Mouse (Mus musculus): ENCODE data around the gene Apol7e.
"Not testable (repeated sequence)": the region's sequence is repeated elsewhere in the genome, so short reads cannot be mapped to it uniquely, and the experiment has no call there.

Gene Apol7e

DNA sequence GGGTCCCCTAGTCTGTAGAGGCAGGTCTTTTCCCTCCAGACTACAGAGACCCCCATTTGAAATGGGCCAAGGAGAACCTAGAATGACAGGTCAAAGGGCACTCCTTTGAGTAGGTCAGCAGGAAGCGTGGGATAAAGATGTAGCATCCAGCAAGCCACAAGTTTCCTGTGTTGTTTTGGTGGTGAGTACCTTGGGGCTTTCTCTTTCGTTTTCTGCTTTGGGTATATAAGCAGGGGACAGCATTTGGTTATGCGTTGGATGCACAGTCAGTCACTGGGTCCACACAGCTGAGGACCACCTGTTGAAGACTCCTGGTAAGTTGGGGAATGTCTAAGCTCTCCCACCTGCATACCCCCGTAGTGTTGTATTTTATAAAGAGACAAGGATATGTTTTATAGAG is at the start of gene Apol7e:
Gene Apol7e (plus strand): TSS at position 202 of the 400 bp plus-strand sequence.
- DNase-seq (ENCODE audit: low read depth, low spot score), result not testable (repeated sequence)

DNA sequence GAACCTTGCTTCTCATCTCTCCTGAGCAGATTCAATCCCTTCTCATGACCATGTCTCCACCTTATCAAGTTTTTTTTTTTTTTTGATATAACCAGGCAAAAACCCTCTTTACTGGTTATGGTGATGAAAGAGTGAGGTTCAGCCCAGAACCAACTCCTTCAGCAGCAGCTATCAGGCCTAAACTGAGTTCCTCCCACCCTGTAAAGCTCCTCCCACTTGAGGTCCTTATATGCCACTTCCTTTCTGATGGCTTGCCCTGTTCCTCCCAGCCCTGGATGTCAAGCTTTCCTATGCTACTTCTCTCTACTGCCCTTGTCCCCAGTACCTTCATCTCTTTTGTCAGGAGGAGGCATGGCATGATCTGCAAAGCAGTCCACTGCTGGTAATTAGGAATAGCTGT is 47.5 kb upstream of the Apol7e start:
- DNase-seq (ENCODE audit: low read depth, low spot score), result not testable (repeated sequence)

DNA sequence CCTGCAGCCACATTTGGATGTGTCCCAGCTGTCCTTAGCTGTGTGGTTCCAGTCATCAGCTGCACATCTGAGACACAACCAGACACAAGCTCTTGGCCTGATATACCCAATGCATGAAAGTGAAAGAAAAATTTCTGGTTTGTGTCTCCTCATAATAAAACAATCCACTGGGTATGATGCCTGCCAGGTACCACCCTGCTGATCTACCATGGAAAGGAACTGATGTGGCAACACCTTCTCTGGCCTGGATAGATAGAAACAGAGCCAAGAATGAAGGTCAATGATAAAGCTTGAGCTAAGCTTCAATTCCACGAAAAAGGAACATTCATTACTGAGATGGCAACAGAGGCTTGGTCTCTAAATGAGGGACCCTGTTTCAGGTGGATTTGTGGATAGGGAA is 38.9 kb upstream of the Apol7e start:
- DNase-seq (ENCODE audit: low read depth, low spot score), result not testable (repeated sequence)

DNA sequence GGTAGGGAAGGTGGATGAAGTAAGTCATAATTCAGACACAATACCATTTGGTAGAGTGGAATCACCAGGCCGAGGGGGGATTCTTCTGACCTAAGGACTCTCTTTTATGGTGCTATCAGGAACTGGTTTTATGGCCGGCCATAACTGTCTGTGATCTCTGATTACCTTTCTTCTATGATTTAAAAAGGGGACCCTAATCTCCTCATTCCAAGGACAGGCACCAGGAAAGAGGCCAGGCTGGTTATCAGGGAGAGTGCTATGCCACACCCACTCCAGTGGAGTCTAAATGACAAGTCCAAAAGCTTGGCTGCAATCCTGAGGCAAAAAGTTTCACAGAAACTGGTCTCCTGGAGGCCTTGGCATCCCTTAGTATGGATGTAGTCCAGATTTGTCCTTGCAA is 36.8 kb upstream of the Apol7e start:
- not testable (repeated sequence) for DNase-seq (ENCODE audit: low read depth, low spot score)

DNA sequence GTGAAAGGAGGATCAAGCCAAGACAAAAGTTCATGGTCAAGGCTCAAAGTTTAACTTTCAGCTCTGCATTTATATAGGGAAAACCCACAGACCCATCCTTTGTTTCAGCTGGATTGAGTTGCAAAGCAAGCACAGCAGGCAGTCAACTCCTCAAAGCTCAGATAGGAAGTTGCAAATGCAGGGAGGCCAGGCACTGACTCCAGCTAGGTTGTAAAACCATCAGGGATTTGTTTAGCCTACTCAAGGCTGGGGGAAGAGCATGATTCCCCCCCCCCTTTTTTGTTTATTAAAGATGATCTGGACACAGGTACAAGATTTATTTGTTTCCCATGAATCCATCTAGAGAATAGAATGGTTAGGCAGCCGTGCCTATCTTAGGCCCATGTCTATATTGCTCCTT is 24.6 kb upstream of the Apol7e start:
- DNase-seq (ENCODE audit: low read depth, low spot score), result not testable (repeated sequence)

DNA sequence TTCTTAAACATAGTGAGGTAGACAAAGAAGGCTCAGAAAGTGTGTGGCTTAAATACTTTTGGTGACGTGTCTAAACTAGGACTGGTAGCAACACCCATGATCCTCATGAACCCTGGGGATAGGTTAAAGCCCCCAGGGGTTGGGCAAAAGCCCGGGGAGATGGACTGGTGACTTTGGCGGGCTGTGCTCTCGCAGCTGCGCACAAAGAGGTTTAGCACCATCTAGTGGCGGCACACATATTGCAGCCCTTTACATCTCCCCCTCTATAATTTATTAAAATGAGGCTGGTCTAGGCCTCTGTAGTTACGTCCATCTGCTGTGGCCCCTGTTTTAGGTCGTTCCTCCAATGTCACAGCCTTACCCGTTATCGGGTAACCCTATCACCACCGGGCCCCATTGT is 14.7 kb upstream of the Apol7e start:
- DNase-seq (ENCODE audit: low read depth, low spot score), result not testable (repeated sequence)

DNA sequence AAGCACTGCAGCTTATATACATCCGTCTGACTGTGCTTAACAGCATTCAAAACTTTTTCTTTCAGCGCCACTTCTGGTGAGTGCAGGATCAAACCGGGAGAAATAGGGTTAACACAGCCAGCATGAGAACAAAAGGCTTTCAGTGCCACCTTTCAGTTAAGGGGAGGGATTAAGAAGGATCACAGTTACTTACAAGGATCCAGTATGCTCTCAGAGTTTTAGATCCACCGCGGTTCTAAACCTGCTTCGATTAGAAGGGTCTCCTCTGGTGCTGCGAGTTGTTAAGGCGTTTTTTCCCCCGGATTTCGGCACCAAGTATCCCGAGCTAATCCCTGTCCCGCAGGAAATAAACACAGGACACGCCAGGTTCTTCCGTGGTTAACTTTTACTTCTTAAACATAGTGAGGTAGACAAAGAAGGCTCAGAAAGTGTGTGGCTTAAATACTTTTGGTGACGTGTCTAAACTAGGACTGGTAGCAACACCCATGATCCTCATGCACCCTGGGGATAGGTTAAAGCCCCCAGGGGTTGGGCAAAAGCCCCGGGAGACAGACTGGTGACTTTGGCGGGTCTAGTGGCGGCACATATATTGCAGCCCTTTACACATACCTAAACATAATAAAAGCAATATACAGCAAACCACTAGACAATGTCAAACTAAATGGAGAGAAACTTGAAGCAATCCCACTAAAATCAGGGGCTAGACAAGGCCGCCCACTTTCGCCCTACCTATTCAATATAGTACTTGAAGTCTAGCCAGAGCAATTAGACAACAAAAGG is 6.9 kb upstream of the Apol7e start:
- not testable (repeated sequence) for DNase-seq (ENCODE audit: low read depth, low spot score)

DNA sequence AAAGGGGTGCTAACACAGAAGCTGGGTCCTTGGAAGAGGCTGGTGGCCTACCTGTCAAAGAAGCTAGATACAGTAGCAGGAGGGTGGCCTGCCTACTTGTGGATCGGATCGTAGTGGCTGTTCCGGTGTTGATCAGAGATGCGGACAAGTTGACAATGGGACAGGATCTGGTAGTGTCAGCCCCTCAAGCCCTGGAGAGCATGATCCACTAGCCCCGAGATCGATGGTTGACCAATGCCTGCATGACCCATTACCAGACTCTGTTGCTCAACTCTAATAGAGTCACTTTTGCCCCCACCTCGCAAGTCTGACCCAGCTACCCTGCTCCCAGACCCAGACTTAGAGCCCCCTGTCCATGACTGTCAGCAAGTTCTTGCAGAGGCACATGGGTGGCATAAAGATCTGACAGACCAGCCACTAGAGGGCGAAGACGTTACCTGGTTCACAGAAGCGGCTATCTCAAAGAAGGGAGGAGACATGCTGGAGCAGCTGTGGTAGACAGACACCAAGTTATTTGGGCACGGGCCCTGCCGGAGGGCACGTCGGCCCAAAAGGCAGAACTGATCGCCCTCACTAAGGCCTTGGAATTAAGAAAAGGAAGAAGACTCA is 3.9 kb upstream of the Apol7e start:
- not testable (repeated sequence) for DNase-seq (ENCODE audit: low read depth, low spot score)

DNA sequence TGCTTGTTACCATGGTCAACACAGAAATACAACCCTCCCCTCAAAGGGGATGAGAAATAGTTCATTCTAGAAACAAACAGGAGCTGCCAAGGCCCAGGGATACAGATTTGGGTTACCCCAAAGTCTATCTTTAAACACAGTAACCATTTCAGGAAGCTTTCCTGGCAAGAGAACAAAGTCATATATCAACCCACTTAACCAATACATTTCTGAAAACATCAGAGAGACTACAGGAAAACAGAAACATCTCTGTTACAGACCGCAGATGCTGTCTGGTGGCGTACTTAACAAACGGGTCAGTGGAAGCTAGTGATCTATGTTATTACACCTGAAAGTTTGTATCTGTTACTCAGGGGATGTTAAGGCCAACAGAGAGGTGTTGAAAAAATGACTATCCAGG is 6.6 kb downstream of the Apol7e start:
- not testable (repeated sequence) for DNase-seq (ENCODE audit: low read depth, low spot score)

DNA sequence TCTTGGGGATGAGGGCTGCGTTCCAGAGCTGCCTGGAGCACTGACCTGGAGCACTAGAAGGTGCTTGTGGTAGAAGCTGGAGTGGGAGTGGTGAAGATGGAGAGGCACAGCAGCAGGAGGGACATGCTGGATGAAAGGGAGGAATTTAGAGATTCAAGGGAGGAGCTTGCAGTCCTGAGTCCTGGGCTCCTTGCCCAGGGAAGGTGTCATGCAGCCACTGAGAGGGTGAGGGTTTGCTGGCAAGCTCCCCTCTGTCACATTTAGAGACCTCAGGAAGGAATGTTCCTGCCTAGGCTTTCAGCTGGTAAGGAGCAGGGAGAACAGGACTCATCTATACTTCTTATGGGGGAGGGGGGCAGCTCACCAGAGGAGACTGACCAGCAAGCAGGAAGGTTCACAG is 10.3 kb downstream of the Apol7e start:
- not testable (repeated sequence) for DNase-seq (ENCODE audit: low read depth, low spot score)

DNA sequence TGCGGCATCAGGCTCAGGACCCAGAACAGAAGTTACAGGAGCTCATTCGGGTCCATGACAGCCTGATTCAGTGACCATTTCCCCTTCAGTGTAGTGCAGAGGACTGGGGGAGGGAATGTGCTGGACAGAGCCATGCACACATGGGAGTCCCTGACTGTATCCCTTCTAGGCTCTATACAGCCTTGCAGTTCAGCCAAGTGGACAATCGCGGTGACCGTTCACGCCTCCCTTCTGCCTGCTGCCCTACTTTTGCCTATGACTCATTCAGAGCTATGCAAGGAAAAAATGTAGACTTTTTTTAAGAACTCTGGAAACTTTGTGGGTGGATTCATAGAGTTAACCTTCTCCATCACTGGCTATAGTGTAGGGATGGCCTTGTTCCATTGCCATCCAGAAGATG is 19.6 kb downstream of the Apol7e start:
- DNase-seq (ENCODE audit: low read depth, low spot score), result not testable (repeated sequence)

DNA sequence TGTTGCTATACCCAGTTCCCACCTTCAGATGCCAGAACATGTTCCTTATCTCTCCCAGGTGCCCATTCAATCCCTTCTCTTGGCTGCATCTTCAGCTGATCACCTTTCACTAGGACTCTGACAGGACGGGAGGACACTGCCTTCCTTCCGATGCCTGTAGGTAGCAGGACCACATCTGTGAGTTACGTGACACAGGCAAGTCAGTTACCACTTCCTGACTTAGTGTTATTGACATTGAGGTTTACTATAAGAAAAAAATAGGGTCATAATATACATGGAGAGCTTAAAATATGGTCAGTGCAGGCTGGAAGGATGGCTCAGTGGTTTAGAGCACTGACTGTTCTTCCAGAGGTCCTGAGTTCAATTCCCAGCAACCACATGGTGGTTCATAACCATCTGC is 22.9 kb downstream of the Apol7e start:
- DNase-seq (ENCODE audit: low read depth, low spot score), result not testable (repeated sequence)

DNA sequence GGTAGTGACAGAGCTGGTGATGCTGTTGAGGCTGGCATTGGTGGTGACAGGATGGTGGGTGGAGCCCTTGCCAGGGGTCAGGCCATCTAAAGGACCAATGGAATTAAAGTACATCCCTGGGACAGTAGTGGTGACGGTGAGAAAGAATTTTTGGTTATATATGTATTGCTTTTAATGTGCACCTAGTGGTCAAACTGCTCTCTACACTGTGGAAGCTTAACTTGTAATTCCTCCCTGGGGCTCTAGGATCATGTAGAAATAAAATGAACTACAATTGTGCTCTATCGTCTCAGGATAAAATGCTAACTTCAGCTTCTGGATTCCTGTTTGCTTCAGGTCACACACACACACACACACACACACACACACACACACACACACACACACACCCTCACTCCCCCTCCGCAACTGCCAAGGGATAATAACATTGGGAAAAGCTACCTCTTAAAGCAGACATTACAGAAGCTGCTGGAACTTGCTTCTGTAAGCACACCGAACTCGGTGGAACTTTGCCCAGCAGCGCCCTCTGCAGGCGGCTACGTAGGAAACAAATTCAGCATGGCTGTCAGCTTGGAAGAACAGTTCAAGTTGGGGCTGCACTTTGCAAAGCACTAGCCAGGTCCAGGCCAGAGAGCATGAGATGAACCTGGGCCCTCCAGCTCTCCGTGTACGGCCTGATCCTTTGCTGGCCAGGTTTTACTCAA is 25.7 kb downstream of the Apol7e start:
- not testable (repeated sequence) for DNase-seq (ENCODE audit: low read depth, low spot score)

DNA sequence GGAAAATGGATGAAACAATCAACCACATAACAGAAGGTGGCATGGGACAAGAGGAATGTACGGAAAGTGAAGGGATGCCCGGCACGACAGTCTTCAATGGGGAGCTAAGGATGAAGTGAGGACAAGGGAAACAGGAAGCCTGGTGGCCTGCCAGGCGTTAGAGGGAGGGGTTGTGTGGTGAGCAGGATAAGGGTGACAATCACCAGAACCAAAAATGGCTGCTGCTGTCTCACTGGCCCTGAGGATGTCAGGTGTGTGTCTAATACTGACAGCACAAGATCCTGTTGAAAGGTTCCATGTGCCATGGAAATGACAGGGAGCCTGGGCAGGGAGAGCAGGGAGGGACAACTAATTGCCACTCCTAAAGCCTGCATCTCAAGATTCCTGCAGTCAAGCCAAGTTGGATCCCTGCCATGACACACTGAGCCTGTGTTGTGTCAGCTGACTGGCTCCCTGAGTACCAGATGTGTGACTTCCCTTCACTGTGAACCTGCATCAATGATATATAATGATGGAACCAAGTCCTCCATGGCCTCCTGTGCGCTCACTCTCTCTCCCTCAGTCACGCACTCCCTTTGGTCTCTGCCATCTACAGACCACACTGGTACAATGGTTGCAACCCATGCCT is 26.9 kb downstream of the Apol7e start:
- DNase-seq (ENCODE audit: low read depth, low spot score), result not testable (repeated sequence)

DNA sequence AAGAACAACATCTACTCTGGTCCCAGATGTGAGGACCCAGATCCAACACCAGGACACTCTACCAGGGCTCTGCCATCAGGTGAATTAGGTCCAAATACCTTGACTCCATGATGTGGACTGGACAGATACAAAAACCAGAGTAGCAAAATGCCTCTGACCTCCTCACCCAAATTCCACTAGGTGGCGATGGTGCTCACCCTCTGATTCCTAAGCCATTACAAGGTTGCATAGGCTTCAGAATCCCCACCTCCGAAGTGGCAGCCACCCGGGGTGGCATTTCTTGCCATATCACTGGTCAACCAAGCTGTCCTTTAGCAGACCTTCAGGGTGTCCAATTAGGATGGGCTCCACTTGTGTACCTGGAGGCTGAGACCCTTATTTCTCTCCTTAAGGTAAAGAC is 28.5 kb downstream of the Apol7e start:
- DNase-seq (ENCODE audit: low read depth, low spot score), result not testable (repeated sequence)

DNA sequence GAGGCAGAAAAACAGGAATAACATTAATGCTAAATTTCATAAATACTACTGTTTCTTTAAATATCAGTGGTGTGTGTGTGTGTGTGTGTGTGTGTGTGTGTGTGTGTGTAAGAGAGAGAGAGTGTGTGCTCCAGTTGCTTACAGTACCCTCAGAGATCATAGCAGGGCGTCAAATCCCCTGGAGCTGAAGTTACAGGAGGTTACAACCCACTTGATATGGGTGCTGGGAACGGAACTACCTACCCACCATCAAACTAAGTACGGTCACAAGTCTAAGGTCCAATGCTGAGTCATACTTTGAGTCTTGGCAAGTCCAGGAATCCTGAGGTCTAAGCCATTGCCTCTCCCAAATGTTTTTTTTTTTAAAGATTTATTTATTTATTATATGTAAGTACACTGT is 29.1 kb downstream of the Apol7e start:
- not testable (repeated sequence) for DNase-seq (ENCODE audit: low read depth, low spot score)

DNA sequence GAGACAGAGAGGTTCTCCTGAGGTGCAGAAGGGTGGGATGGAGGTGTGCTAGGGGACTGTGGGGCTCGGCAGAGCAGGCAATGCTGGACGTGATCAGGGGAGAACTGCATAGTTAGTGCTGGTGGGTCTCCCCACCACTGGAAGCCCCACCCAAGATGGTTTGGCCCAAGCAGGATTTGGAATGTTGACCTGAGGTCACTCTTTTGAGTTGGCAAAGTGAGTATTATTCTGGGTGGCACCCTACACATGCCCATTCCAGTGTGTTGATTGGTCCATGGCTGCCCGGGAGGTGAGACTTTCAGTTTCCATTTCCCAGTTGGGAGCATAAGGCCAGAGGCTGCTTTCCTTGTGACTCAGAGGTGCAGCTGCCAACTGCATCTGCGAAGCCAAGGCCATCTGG is 30.1 kb downstream of the Apol7e start, which contains the start of gene Apol9b:
Gene Apol9b (plus strand): TSS at position 301 of the 400 bp plus-strand sequence.
- not testable (repeated sequence) for DNase-seq (ENCODE audit: low read depth, low spot score)

DNA sequence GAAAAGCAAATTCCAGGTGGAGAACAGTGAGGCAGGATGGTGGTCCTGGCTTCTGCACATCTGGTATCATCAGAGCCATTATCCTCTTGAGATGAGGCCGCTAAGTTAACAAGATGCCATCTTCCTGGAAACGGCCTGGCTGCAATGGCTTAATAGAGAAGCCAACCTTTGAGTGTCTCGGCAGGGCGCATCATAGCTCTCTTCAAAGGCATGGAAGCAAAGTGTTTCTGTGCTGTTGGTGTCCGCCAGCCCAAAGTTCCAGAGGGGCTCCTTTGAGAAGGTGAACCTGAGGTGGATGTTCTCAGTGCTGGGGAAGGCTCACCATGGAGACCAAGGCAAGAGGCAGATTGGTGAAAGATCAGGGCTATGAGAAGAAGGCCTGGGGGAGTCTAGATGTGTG is 32.9 kb downstream of the Apol7e start:
- no peak for DNase-seq (ENCODE audit: low read depth, low spot score)

DNA sequence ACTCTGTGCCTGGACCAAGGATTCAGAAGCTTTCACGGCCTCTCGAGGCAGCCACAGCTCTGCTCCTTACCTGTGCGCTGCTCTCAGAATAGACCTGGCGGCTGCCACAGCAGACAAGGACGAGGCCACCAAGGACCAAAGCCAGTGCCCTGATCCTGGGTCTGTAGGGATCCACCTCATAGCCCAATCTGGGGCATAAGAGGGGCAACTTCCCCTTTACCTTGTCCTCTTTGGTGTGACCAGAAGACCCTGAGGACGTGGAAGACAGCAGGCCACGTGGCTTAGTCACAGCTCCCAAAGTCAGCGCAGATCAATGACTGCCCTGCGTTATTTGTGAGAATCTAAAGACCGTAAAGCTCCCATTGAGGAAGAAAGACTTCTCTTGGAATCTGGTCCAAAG is 34.2 kb downstream of the Apol7e start:
- not testable (repeated sequence) for DNase-seq (ENCODE audit: low read depth, low spot score)

DNA sequence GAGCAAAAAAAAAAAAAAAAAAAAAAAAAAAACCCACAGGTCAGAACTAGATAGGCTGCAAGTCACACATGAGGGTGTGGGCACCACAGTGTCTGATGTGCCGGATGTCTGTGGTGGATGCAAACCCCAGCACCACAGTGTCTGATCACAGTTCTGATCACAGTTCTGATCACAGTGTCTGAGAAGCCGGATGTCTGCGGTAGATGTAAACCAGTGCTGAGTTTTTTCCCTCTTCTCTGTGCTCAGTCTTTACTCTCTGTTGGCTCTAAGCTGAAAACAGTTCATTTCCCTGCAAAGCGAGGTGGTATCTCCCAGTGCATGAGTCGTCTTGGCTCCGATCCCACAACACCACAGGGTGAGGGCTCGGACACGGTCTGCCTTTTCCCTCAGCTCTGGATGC is 34.7 kb downstream of the Apol7e start:
- not testable (repeated sequence) for DNase-seq (ENCODE audit: low read depth, low spot score)

DNA sequence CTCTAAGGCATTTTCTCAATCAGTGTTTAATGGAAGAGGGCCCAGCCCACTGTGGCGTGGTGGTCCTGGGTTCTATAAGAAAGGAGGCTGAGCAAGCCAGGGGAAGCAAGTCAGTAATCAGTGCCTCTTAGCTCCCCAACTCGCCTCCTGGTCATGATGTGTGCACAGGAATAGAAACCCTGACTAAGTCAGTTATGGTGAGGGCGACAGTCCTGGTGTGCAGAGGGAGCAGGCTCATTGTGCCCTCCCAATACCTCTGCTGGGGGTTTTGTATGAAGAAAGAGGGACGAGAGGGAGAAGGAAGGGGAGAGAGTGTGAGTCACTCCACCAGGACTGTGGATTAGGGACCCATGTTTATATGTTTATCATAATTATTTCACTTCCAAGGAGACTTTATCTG is 35.2 kb downstream of the Apol7e start:
- not testable (repeated sequence) for DNase-seq (ENCODE audit: low read depth, low spot score)

Measured in embryo, embryonic 11.5 days (tissue).